Mouse (Mus musculus) adrenal gland, adult 8-10 months (tissue): ENCODE results near the gene Gnaq. TPM values are rescaled to one million over a fixed set of nuclear protein-coding genes. Genes with fewer than 3 reads are reported as not detected.

Experiments
- DNase-seq: peaks from one replicate; pipeline ENCODE4 v3.0.0; 2022
- total RNA-seq, 4 experiments: library from RNA; stranded (reverse); gene quantifications; 2 replicates each; pipeline ENCODE4 v1.2.4; 2022

The Gnaq gene
- total RNA-seq, 4 experiments from 2014 or later, result 50.3 to 63.4 (median 58.1) TPM

DNA sequence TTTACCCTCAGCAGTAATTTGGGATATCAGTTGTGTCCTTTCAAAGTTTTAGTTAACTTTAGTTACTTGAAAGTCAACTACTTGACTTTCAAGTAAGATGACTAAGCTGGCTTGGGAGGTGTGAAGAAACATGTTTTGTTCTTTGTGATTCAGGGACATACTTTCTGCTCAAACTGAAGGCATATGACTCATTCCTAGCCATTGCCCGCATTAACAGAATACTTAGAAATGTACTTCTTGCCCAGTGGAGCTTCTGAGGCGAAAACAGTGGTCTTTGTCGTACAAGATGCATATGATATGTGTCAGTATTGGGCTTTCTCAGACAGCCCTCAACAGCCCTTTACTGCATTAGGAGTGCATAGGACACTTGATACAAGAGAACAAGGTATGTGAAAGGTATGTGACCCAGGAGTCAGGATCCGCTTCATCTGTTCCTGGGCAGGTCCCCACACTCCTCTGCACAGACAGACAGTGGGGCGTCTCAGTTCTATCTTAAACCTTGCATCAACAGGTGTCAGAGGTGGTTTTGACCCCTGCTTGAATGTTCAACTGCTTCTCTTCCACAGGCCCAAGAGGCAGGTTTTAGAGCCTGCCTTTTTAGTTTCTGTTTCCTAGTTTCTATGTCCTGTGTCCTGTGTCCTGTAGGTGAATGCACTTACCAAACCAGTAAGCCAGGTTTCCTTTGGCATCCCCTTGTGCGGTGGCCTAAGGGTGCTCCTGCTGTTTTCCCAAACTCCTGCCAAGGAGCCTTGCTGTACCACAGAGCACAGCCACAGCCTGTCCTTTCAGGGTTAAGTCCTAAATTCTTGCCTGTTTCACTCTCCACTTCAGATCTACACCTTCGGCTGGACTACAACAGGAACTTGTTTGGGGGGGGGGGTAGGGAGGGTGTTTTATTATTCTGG lies 72.4 kb downstream of the Gnaq start:
- no peak for DNase-seq

DNA sequence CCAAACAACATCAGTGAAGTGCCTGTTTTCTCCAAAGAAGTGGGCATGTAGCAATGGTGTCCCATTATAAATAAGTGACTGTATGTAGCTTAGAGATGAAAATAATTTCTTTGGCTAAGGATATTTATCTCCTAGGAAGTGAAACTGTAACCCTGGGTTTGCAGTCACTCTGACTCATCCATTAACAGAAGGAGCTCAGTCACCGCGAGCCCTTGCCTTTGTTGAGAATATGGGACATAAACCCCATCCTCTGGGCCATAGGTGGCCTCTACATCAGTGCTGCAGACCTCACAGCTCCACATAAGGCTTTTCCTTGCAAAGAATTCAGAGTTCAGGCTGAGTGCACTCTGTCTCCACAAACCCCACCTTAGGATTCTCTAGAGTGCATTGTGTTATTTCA lies 77.0 kb downstream of the Gnaq start:
- no peak for DNase-seq

DNA sequence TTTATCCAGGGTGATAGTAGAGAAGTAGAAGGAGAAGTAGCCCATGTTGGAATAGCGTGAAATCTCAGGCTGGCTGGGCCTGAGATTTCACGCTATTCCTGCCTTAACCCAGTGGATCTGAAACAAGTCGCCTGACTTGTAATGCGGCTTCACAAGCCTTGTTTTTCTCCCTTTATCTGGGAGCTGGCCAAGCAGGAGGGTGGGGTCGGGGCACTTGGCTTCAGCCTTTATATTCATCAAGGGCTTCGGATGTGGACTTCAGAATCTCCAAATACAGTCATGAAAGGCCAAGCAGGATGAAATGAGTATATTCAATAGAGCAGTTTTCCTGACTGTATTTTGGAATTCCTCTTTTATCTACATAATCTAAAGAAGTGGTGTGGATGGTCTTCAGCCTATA lies 82.3 kb downstream of the Gnaq start:
- DNase-seq, result peak; percentile 44

DNA sequence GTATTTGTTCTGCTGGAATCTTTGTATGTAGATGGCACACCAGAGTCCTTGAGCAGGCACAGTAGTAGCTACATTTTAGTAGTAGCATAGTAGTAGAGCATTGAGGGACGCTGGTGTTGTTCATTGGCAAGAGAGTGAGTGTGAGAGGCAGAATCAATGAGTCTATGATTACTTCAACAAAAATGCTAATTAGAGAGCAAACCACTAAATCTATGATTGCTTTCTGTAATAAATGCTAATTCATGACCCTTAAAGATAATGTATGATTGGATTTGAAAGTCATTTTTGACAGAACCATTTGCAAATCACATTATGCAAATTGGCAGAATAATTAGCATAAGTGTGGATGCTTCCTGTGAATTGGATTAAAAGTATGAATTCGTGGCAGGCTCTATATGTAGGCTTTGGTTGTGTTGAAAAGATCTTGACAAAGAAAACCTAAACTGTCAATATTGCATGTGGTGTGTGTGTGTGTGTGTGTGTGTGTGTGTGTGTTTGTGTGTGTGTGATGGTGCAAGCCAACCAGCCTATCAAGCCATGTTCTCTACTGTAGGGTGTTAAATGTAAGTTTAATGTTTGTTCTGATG lies 82.9 kb downstream of the Gnaq start:
- no peak for DNase-seq

DNA sequence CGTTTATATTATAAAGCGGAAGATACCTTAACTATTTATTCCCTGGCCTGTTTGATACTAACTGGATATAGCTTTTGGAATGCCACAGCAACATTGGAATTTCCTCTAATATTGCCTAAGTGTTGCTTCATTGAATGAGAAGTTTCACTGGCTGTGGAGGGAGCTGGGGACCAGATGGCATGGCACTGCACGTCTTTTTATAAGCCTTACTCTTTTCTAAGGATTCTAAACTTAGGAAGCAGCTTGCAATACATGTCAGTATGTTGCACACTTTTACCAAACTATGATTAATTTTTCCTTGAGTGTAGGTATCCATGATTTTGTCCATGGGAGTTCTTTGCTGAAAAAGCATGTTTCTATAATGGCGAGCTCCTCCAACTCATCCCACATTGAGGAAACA lies 87.3 kb downstream of the Gnaq start:
- no peak for DNase-seq

DNA sequence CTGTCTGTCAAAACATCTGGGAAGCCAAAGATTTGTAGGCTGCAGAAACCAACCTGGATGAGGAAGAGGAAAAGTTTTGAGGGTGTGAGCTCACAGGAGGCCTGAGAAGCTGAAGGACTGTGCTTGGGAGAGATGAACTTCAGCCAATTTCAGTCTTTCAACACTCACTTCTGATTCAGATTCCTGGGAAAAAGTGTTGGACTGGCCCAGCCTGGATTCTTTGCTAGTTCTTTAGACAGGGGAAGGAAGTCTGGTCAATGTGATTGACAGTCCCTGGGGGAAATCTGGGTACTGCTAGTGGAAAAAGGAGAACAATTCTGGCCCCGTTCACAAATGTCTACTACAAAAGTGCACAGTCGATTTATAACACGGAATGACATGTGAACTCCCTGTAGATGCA lies 89.9 kb downstream of the Gnaq start:
- DNase-seq, result no peak

DNA sequence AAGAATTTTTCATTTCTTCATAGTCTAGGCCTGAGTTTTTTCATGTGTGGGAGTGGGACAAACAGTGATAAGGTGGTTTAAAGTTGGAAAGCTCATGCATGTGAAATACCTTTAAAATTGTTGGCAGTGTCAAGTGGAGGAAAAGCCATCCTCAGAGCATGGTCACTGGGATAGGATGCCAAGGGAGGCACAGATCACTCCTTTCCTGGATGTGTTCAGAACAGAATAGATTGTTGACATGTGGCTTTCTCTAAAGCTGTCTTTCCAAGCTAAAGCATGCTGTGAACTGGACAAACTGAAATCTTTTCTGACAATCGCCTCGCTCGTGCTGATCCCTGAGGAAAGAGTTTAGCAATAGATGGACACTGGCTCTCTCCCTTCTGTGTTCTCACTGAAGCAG lies 90.5 kb downstream of the Gnaq start:
- DNase-seq, result no peak

DNA sequence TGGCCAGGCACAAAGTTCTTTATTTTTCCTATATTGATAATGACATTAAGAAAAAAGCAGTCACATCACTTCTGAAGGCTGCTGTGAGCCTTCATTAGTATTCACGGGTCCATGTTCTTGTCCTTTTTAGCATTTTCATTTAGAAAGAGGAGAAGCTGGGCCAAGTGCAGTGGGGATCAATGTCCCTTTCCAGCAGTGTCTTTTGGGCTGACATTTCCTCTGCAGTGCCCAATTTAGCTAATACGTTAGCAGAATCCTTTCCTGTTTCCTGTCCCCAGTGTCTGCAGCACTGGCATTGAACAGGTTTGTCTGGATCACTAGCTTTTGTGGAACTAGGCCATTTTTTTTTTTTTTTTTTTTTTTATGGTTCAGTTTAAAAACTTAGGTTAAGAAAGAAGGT lies 92.2 kb downstream of the Gnaq start:
- DNase-seq, result no peak

DNA sequence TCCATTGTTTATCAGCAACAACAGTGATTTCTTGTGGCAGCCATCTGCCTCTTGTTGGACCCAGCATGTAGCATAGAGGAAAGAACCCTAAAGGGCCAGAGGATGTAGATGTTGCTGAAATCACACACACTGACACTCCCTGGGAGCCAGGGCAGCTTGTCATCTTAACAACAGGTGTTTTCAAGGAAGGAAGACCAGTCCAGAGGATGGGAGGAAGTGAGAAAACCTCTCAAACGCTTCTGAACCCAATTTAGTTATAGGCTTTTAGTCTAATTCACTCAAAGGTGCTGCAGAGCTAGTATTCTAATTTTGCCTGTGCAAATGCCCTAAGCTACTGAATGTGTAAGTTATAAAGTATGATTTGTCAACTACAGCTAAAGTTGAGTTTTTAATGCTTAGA lies 99.0 kb downstream of the Gnaq start:
- no peak for DNase-seq

DNA sequence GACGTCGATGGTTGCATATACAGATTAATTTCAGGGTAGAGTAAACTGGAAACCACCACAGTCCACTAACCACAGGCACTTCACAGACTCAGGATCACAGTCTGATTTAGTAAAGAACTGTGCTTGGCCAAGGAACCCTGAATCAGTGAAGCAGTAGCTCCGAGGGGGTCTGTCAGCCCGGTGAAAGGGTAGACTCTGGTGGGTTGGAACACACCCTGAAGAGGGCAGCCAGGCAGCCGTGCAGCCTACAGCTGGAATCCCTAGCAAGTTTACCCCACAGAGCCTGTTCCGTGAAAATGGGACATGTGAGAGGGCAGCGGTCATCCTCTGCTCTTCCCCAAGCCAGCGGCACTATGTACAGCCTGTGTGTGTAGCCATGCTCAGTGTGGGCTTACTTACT lies 103.0 kb downstream of the Gnaq start:
- DNase-seq, result no peak

DNA sequence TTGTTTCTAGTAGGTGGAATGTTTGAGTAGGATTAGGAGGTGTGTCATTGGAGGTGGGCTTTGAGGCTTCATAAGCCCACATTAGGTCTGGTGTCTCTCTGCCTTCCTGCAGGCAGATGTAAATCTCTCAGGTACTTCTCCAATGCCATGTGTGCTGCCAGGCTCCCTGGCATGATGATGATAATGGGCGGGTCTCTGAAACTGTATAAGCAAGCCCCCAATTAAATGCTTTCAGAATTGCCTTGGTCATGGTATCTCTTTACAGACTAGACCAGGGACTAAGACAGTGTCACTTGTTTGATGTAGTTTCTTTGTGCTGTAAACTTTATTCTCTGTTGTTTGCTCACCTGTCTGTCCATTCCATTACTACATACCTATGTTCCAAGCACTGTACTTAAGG lies 104.4 kb downstream of the Gnaq start:
- DNase-seq, result no peak

DNA sequence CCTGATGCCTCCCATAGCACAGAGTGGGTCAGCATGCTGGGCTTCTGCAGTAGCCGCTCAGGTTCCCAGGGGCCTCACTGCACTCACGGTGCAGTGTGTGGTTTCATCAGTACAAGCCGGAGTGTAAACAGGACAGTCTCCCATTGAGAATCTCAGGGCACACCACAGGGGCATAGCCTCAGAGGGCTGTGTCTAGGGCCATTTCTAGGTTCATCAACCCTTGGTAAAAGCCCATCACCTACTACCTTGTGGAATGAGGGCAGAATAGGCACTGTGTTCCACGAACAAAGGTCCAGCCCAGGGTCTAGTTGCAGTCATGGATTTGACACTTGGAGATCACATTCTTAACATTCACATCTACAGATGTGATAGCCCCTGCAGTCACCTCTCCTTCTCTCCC lies 105.4 kb downstream of the Gnaq start:
- DNase-seq, result no peak

DNA sequence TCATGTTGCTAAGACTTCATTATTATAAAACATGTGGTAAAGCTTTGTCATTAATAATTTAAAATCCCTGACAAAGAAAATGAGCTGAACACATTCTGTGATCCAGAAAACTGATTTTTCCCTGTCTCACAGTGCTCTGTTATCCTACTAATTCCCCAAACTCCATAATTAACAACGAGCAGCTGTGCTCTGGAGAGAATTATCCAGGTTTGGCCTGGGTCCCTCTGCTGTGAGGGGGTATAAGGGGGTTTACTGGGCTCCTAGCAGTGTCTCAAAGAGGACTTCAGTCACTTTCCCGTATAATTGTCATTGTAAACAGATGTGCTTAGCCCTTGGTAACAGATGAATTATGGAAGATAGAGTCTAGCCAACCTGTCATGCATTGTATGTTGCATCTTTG lies 105.9 kb downstream of the Gnaq start:
- DNase-seq, result no peak

DNA sequence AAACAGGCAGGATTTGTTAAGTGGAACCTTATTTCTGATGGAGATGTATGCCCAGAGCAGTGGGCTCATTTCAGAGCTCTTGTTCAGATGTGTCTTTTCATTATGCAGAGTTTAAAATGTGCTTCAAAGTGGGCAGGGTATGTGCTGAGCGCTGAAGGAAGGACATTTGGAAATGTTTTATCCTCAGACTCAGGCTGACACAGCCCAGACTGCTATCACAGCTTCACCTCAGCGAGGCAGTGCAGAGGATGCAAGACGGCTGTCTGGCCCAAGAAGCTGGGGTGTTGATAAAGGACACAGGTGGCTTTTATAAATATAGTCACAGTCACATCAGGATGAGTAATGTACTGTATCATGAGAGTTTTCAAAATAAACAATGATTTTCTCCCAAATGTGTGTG lies 110.1 kb downstream of the Gnaq start:
- DNase-seq, result no peak

DNA sequence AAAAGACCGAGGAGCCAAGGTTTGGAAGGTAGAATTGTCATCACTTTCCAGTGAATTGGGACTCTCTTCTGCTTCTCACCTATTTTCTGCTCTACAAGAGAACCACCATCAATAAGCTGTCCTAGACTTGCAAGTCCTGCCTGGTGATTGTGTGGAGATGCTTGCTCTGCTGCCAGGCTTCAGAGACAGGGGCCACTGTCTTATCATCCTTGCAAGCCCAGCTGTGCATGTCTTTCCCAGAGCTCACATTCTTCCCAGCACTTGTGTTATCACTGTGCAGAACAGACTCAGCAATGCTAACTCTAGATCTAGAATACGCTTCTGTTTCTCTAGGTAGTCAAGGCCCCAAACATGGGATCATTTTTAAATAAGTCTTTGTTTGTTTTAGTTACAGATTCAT lies 116.4 kb downstream of the Gnaq start:
- DNase-seq, result no peak

DNA sequence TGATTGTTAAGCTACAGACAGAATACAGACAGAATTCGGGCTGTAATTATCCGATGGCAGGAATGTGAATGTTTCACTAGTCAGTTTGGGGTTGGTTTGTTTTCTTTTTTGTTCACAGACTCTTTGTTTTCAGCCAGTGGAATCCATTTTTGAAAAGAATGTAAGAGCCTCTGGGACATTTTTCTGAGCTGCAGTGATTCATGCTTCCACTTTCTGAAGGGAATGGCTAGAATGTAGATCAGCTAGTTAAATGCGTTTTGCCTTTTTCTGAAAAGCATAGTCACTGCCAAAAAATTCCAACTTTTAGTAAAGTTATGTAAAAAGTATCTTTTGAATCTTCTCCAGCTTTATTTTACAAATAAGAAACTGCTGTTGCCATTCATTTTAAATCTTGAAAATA lies 118.3 kb downstream of the Gnaq start:
- DNase-seq, result no peak

DNA sequence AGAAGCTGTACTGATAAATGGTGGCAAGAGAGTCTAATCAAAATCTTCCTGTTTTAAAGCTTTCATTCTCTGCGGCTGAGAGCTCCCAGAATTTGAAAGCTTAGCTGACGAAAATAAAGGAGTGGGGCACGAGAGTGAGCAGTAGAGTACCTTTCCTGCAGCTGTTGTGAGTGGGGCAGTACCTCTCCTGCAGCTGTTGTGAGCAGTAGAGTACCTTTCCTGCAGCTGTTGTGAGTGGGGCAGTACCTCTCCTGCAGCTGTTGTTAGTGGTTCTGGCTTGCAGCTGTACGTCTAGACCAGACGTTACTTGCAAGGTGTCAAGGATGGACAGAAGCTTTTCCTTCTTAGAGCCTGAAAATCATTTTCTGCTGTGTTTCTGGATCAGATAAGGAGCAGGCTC lies 119.2 kb downstream of the Gnaq start:
- no peak for DNase-seq

DNA sequence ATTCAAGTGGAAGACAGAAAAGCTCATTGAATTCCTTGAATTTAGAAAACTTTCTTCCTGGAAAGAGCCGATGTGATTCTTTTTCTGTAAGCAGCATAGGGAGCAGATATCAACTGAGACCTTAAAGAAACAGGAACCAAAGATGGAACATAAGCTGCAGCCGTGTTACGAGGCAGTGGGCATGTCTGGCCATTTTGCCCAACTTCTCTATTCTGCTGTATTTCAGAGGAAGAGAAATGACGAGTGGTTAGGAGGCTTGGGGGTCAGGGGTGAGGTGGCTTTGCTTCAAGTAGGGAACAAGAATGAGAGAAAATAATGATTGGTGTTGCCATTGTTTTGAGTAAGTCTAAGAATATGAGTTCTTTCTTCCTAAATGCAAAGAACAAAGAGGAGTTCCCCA lies 120.1 kb downstream of the Gnaq start:
- no peak for DNase-seq

DNA sequence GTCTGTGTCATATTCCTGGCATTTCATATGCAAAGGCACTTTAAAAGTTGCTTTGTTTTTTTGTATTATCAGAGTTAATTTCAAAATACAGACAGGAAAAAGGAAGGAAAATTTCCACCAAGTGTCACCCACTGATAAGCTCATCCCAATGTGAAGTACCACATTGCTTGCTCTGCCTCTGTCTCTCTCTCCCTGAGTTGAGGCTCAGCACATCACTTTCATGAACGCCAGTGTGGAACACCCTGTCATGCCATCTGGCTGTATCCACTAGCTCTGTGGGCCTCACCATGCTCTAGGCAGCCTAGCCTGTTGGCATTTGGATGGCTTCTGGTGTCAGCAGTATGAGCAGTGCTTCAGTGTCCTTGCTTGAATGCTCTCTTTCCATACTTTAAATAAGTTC lies 122.2 kb downstream of the Gnaq start:
- no peak for DNase-seq

DNA sequence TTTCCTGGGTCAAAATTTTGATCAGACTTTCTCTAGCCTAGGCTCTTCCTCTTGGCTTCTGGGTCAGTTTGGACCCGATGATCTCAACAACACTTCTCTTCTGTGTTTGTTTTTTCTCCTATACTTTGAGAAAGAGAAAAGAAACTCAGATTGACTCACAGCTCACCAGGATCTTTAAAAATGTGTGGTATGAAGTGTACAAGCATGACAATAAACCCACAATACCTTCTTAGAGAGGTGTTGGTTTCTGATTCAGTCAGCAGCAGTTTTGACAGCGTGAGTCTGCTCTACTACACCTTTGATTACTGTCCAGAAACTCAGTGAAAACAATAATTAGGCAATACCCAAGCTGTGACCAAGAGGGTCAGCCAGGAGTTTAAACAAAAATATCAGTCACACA lies 122.7 kb downstream of the Gnaq start:
- no peak for DNase-seq

DNA sequence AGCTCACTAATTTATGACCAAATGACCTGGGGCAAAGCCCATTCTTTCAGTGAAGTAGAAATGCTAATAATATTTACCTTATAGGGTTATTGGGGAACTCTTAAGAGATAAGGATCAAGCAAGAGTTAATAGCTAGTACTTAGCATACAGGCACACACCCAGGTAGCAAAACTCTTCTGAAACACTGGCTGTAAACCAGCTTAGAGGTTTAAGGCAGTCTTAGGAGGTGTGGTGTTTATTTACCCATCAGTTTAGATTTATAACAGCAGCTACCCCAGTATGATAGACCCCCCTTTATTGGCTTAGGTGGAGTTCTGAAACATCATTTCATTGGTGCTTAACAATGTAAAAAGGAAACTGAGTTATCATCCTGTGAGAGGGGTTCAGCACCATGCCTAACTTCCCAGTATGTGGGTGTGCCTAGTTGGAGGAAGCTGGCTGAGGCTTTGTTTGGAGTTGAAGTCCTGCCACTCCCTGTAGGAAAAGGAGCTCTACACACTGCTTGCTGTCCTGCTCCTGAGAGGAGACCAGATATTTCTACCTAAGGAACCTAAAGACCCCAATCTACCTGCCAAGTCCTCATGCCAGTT lies 126.2 kb downstream of the Gnaq start:
- no peak for DNase-seq

DNA sequence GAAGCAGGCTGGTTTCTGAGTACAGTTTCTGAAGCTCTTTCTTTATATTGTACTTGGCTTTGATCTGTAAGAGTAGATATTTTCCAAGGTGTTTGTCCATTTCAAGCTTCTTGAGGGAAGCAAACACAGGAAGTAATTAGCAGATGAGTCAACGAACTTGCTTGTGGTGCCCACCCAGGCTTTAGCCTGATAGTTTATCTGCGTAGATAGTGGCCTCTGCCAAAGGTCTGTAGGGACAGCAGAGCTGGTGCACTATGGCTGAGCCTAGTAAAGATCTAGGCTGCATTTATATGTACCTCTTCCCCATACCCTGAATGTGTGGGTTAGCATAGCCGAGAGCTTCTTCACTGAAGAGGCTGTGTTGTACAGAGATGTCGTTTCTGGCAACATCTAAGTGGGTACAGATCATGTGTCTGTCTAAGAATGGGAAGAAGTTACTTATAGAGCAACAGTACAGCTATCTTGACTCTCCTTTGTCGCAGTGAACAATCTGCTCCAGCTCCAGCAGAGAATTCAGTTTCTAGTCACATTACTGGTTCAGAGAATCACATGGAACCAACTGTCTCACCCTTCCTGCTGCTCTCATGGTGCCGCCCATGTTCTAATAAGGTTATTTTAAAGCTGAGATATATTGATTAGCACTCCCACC lies 127.3 kb downstream of the Gnaq start:
- no peak for DNase-seq

DNA sequence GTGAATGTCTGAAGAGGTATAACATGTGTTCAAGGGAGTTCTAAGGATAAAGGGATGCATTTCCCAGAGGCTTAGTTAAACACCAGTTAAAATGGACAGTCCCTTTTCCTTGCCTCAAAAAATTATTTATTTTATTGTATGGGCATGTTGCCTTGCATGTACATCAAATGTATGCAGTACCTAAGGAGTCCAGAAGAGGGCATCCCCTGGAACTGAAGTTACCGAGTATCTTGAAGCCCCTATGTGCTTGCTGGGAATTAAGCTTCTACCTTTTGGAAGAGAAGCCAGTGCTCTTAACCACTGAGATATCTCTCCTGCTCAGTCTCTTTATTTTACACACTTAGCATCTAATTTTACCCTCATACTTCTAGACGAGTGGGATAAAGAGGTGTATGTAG lies 127.8 kb downstream of the Gnaq start:
- DNase-seq, result no peak

DNA sequence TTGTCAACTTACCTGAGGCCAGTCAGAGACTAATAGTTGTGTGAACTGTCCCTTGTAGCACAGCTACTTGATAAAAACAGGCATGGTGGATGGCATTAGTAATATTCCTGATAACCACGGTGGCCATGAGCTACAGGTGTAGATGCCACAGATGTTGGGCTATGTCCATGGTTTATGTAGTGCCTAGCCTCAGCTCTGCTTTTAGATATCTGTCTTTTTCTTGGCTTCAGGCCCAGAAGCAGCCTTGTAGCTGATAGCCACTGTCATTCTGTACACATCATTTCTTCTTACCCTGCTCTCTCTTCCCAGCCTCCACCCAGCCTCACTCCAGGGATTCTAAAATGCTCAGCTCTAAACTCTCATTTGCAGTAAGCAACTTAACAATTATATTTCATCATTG lies 128.3 kb downstream of the Gnaq start:
- DNase-seq, result peak; percentile 21
